Mouse (Mus musculus): ENCODE results near the gene Nrp2. TPM values are rescaled to one million over a fixed set of nuclear protein-coding genes. Genes with fewer than 3 reads are reported as not detected.

The Nrp2 gene
- total RNA-seq, 1 experiment = 14.4 TPM

GRCm38 (mm10) chr1:62727191-62727590 lies 24.1 kb downstream of the Nrp2 start:
- peaks cover 0 to 2% of the 10 kb centered on the region in 2 experiments; a peak in 1 of 4 replicates for H3K4me1 ChIP-seq (ENCODE audit: control insufficient read depth in 2 of 2, insufficient read depth in 2 of 2, low read length in 2 of 2, poor library complexity in 1 of 2)
- no peaks in the 10 kb centered on the region for H3K9me3 ChIP-seq (ENCODE audit: control insufficient read depth, insufficient read depth, low read depth, low read length)
- H3K36me3 ChIP-seq (ENCODE audit: control insufficient read depth, insufficient read depth, low read length, poor library complexity, severe bottlenecking) = no peaks in the 10 kb centered on the region
- in situ Hi-C loops (cut with MboI; ENCODE audit: low sequenced_read_pairs in 2 of 2, unreplicated experiment in 2 of 2) = no loop called here
- no peak for DNase-seq (ENCODE audit: low read depth, low spot score)
- H3K4me3 ChIP-seq (ENCODE audit: insufficient read depth in 1 of 2, low read depth in 1 of 2, low read length in 2 of 2, poor library complexity in 1 of 2, severe bottlenecking in 1 of 2) = no peak overlapping the region
- H3K27ac ChIP-seq (ENCODE audit: insufficient read depth, low read depth, low read length, poor library complexity, severe bottlenecking) = no peak overlapping the region
- no peak overlapping the region for H3K9ac ChIP-seq (ENCODE audit: insufficient read depth, low read depth, low read length, poor library complexity, severe bottlenecking)
- no peak for TF ChIP-seq ZC3H11A (IDR thresholded peaks at IDR 0.05; ENCODE audit: borderline replicate concordance, low read depth, low read length)
- no peak for TF ChIP-seq HCFC1 (IDR thresholded peaks at IDR 0.05; ENCODE audit: borderline replicate concordance, insufficient read depth, low read length)
- no peak for TF ChIP-seq MAFK (IDR thresholded peaks at IDR 0.05; ENCODE audit: insufficient read depth, low read depth, low read length)
- no peak for TF ChIP-seq CHD2 (IDR thresholded peaks at IDR 0.05; ENCODE audit: low read depth, low read length)
- TF ChIP-seq ZNF384 (IDR thresholded peaks at IDR 0.05; ENCODE audit: low read depth, low read length) = no peak

GRCm38 (mm10) chr1:62728421-62728820 lies 25.3 kb downstream of the Nrp2 start:
- Histone ChIP-seq H3K9me3 (ENCODE audit: control insufficient read depth, insufficient read depth, low read depth, low read length) (no peaks in the 10 kb centered on the region), H3K27ac (ENCODE audit: insufficient read depth, low read depth, low read length, poor library complexity, severe bottlenecking) (no peak overlapping the region), H3K4me3 (ENCODE audit: insufficient read depth in 1 of 2, low read depth in 1 of 2, low read length in 2 of 2, poor library complexity in 1 of 2, severe bottlenecking in 1 of 2) (no peak overlapping the region), H3K36me3 (ENCODE audit: control insufficient read depth, insufficient read depth, low read length, poor library complexity, severe bottlenecking) (no peaks in the 10 kb centered on the region), H3K9ac (ENCODE audit: insufficient read depth, low read depth, low read length, poor library complexity, severe bottlenecking) (no peak overlapping the region), H3K4me1 (ENCODE audit: control insufficient read depth in 2 of 2, insufficient read depth in 2 of 2, low read length in 2 of 2, poor library complexity in 1 of 2) (peaks cover 0 to 2% of the 10 kb centered on the region in 2 experiments; a peak in 1 of 4 replicates)
- DNase-seq (ENCODE audit: low read depth, low spot score) = no peak
- TF ChIP-seq ZNF384 (IDR thresholded peaks at IDR 0.05; ENCODE audit: low read depth, low read length) = no peak
- TF ChIP-seq MAFK (IDR thresholded peaks at IDR 0.05; ENCODE audit: insufficient read depth, low read depth, low read length) = no peak
- TF ChIP-seq ZC3H11A (IDR thresholded peaks at IDR 0.05; ENCODE audit: borderline replicate concordance, low read depth, low read length) = no peak
- TF ChIP-seq CHD2 (IDR thresholded peaks at IDR 0.05; ENCODE audit: low read depth, low read length) = no peak
- TF ChIP-seq HCFC1 (IDR thresholded peaks at IDR 0.05; ENCODE audit: borderline replicate concordance, insufficient read depth, low read length) = no peak
- in situ Hi-C loops (cut with MboI; ENCODE audit: low sequenced_read_pairs in 2 of 2, unreplicated experiment in 2 of 2) = no loop called here

GRCm38 (mm10) chr1:62728926-62729325 lies 25.8 kb downstream of the Nrp2 start:
- in situ Hi-C loops (cut with MboI; ENCODE audit: low sequenced_read_pairs in 2 of 2, unreplicated experiment in 2 of 2) = no loop called here
- no peak overlapping the region for H3K27ac ChIP-seq (ENCODE audit: insufficient read depth, low read depth, low read length, poor library complexity, severe bottlenecking)
- TF ChIP-seq ZNF384 (IDR thresholded peaks at IDR 0.05; ENCODE audit: low read depth, low read length) (no peak), MAFK (IDR thresholded peaks at IDR 0.05; ENCODE audit: insufficient read depth, low read depth, low read length) (no peak)

GRCm38 (mm10) chr1:62729345-62730150 lies 26.5 kb downstream of the Nrp2 start:
- no peak overlapping the region for H3K9ac ChIP-seq (ENCODE audit: insufficient read depth, low read depth, low read length, poor library complexity, severe bottlenecking)
- no peak overlapping the region for H3K27ac ChIP-seq (ENCODE audit: insufficient read depth, low read depth, low read length, poor library complexity, severe bottlenecking)
- in situ Hi-C loops (cut with MboI; ENCODE audit: low sequenced_read_pairs in 2 of 2, unreplicated experiment in 2 of 2) = no loop called here
- no peak for DNase-seq (ENCODE audit: low read depth, low spot score)
- peaks cover 0 to 4% of the 10 kb centered on the region in 2 experiments; a peak in 1 of 4 replicates for H3K4me1 ChIP-seq (ENCODE audit: control insufficient read depth in 2 of 2, insufficient read depth in 2 of 2, low read length in 2 of 2, poor library complexity in 1 of 2)
- no peaks in the 10 kb centered on the region for H3K36me3 ChIP-seq (ENCODE audit: control insufficient read depth, insufficient read depth, low read length, poor library complexity, severe bottlenecking)
- no peaks in the 10 kb centered on the region for H3K9me3 ChIP-seq (ENCODE audit: control insufficient read depth, insufficient read depth, low read depth, low read length)
- TF ChIP-seq CHD2 (IDR thresholded peaks at IDR 0.05; ENCODE audit: low read depth, low read length) (no peak), HCFC1 (IDR thresholded peaks at IDR 0.05; ENCODE audit: borderline replicate concordance, insufficient read depth, low read length) (no peak), ZNF384 (IDR thresholded peaks at IDR 0.05; ENCODE audit: low read depth, low read length) (no peak), MAFK (IDR thresholded peaks at IDR 0.05; ENCODE audit: insufficient read depth, low read depth, low read length) (no peak)
- H3K4me3 ChIP-seq (ENCODE audit: insufficient read depth in 1 of 2, low read depth in 1 of 2, low read length in 2 of 2, poor library complexity in 1 of 2, severe bottlenecking in 1 of 2) = no peak overlapping the region

More at GRCm38 (mm10) chr1:62728926-62729325, 25.8 kb downstream of the Nrp2 start:
- Histone ChIP-seq H3K9me3 (ENCODE audit: control insufficient read depth, insufficient read depth, low read depth, low read length) (no peaks in the 10 kb centered on the region), H3K4me1 (ENCODE audit: control insufficient read depth in 2 of 2, insufficient read depth in 2 of 2, low read length in 2 of 2, poor library complexity in 1 of 2) (peaks cover 0 to 2% of the 10 kb centered on the region in 2 experiments; a peak in 1 of 4 replicates), H3K4me3 (ENCODE audit: insufficient read depth in 1 of 2, low read depth in 1 of 2, low read length in 2 of 2, poor library complexity in 1 of 2, severe bottlenecking in 1 of 2) (no peak overlapping the region), H3K36me3 (ENCODE audit: control insufficient read depth, insufficient read depth, low read length, poor library complexity, severe bottlenecking) (no peaks in the 10 kb centered on the region), H3K9ac (ENCODE audit: insufficient read depth, low read depth, low read length, poor library complexity, severe bottlenecking) (no peak overlapping the region)
- DNase-seq (ENCODE audit: low read depth, low spot score) = no peak
